Mouse (Mus musculus) cortical plate, adult 2 months (tissue): Measurements from ENCODE around the gene Ralgds.
"Not testable (repeated sequence)": the region's sequence is repeated elsewhere in the genome, so short reads cannot be mapped to it uniquely, and the experiment has no call there.

Source experiments
- CTCF ChIP-seq: fragments of 200-500 bp; IDR thresholded peaks from 2 replicates; pipeline ENCODE4 v1.5.1; 2011; ENCODE audit warnings: mild to moderate bottlenecking, control low read depth, low read length; ENCODE audit not compliant: insufficient read depth; ENCODE audit errors: extremely low read depth
- POLR2A ChIP-seq: fragments of 200-500 bp; IDR thresholded peaks from 2 replicates; pipeline ENCODE4 v1.6.1; 2011; ENCODE audit warnings: mild to moderate bottlenecking, low read length, control low read depth; ENCODE audit not compliant: insufficient read depth; ENCODE audit errors: extremely low read depth

DNA sequence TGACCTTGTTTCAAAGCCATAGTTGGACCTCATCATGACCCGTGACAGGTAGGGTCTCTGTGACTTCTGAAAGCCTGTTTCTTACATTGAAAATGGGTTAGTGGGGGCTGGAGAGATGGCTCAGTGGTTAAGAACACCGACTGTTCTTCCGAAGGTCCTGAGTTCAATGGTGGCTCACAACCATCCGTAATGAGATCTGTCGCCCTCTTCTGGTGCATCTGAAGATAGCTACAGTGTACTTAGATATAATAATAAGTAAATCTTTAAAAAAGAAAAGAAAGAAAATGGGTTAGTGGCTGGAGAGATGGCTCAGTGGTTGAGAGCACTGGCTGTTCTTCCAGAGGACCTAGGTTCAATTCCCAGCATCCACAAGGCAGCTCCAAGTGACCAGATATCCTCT, 1.3 kb upstream of the Ralgds start:
- TF ChIP-seq POLR2A, CTCF: not testable (repeated sequence)
